Mouse (Mus musculus): ENCODE measurements around the gene B4galt5.

DNA sequence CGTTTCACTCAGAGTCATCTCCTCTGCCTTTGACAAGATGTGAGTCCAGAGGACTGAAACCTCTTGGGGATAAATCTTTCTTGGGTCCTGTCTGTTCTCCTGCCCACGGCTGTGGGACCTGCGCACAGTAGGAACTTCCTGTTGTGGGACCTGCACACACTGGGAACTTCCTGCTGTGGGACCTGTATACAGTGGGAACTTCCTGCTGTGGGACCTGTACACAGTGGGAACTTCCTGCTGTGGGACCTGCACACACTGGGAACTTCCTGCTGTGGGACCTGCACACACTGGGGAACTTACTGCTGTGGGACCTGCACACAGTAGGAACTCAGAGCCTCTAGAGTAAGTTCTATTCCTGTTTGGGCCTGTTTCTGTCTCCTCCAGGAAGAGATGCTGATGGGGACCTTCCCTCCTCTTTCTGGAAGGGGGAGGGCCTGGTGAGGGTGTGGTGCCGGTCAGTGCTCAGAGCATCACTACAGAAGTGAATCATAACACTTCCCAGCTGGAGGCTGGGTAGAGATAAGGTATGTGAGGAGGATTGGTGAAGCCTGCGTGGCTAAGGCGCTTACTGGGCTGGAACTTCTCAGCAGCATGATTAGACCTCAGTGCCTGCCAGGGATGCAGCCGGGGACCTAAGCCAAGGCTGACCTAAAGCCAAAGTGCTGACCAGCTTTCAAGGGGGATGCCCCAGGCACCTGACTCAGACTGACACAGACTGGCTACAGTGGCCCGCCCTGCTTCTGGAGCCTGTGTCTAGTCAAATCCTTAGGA is 85.8 kb downstream of the B4galt5 start:
- no peak for TF ChIP-seq POLR2A (IDR thresholded peaks at IDR 0.05; ENCODE audit: insufficient read depth, low read length)
- no peak for TF ChIP-seq CTCF (IDR thresholded peaks at IDR 0.05; ENCODE audit: low read depth, low read length)

Measured in ES-Bruce4 (cell line).